Mouse (Mus musculus): Measurements from ENCODE around the gene Fxr2.

DNA sequence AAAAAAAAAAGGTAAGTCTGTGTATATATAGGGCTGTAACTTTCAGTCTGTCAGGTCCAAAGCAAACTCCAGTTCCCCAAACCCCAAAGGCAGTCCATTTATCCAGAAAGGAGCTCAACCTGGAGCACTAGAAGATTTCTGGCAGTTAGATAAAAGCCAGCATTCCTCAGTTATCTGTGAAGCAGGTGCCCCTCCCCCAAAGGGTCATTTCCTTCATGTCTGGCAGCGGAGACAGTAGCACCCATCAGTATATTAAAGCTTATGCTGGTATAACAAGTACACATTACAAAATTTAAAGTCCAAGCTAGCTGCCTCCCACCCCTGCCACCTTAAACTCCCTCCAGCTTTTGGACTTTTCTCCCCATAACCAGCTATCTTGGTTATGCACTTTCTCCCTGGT, 66.8 kb downstream of the Fxr2 start:
- TF ChIP-seq CTCF (IDR thresholded peaks at IDR 0.05; ENCODE audit: control insufficient read depth, insufficient read depth, low read length) (no peak), POLR2A (IDR thresholded peaks at IDR 0.05; ENCODE audit: borderline replicate concordance, control insufficient read depth, low read depth, low read length) (no peak)
